Mouse (Mus musculus) gastrocnemius, postnatal 4 days (tissue): Measurements from ENCODE around the gene BC052040. TPM values are rescaled to one million over a fixed set of nuclear protein-coding genes. Genes with fewer than 3 reads are reported as not detected.

Experiments used
- DNase-seq, 2 experiments: peaks; one replicate each; pipeline ENCODE4 v3.0.0; 2021 to 2022; ENCODE audit warnings: low spot score in 2 of 2, mixed read lengths in 2 of 2
- total RNA-seq, 2 experiments: library from RNA; stranded (reverse); gene quantifications; 2 replicates each; pipeline ENCODE4 v1.2.3; 2021

BC052040 gene
- total RNA-seq, 2 experiments from 2014 or later, result 5.0 to 6.8 TPM

GRCm38 (mm10) chr2:115600724-115601123 is 19.2 kb downstream of the BC052040 start:
- no peak for DNase-seq

- no peak for DNase-seq
Measured at GRCm38 (mm10) chr2:115601280-115601679, 19.8 kb downstream of the BC052040 start.

- DNase-seq, result no peak
Measured at GRCm38 (mm10) chr2:115602116-115602515, 20.6 kb downstream of the BC052040 start.

GRCm38 (mm10) chr2:115604132-115604531 is 22.6 kb downstream of the BC052040 start:
- DNase-seq, result no peak

GRCm38 (mm10) chr2:115605829-115606336 is 24.4 kb downstream of the BC052040 start:
- DNase-seq, result no peak

GRCm38 (mm10) chr2:115609020-115609419 is 27.5 kb downstream of the BC052040 start:
- no peak for DNase-seq

GRCm38 (mm10) chr2:115610092-115610491 is 28.6 kb downstream of the BC052040 start:
- DNase-seq, result no peak

- no peak for DNase-seq
Measured at GRCm38 (mm10) chr2:115610503-115610902, 29.0 kb downstream of the BC052040 start.

GRCm38 (mm10) chr2:115613830-115614520 is 32.5 kb downstream of the BC052040 start:
- no peak for DNase-seq

- DNase-seq, result no peak
Measured at GRCm38 (mm10) chr2:115628471-115628870, 47.0 kb downstream of the BC052040 start.

- DNase-seq, result no peak
Measured at GRCm38 (mm10) chr2:115631031-115631434, 49.5 kb downstream of the BC052040 start.

- no peak for DNase-seq
Measured at GRCm38 (mm10) chr2:115631826-115632225, 50.3 kb downstream of the BC052040 start.

GRCm38 (mm10) chr2:115650203-115650602 is 68.7 kb downstream of the BC052040 start:
- no peak for DNase-seq

GRCm38 (mm10) chr2:115659712-115660111 is 78.2 kb downstream of the BC052040 start:
- DNase-seq, result no peak

- DNase-seq, result no peak
Measured at GRCm38 (mm10) chr2:115660213-115661120, 79.0 kb downstream of the BC052040 start.

GRCm38 (mm10) chr2:115667516-115667915 is 86.0 kb downstream of the BC052040 start:
- no peak for DNase-seq

GRCm38 (mm10) chr2:115673054-115673660 is 91.6 kb downstream of the BC052040 start:
- DNase-seq, result no peak

GRCm38 (mm10) chr2:115678786-115679185 is 97.3 kb downstream of the BC052040 start:
- no peak for DNase-seq

- DNase-seq, result no peak
Measured at GRCm38 (mm10) chr2:115685250-115685649, 103.7 kb downstream of the BC052040 start.

- no peak for DNase-seq
Measured at GRCm38 (mm10) chr2:115687612-115688011, 106.1 kb downstream of the BC052040 start.

GRCm38 (mm10) chr2:115688282-115688681 is 106.8 kb downstream of the BC052040 start:
- DNase-seq, result no peak

- no peak for DNase-seq
Measured at GRCm38 (mm10) chr2:115693841-115694240, 112.3 kb downstream of the BC052040 start.
